Mouse (Mus musculus) lung, postnatal 4 days (tissue): ENCODE data around the gene Cabp1.

Experiments used
- DNase-seq, 2 experiments: peaks; one replicate each; pipeline ENCODE4 v3.0.0; 2021

Gene Cabp1

GRCm38 (mm10) chr5:115193669-115194625, at the start of gene Cabp1:
Gene Cabp1, minus strand, starts transcription at chr5:115194381.
- peak; percentile 57 to 63 for DNase-seq

- no peak for DNase-seq
Observed at GRCm38 (mm10) chr5:115240191-115240590, 46.0 kb upstream of the Cabp1 start.

- DNase-seq = no peak
Observed at GRCm38 (mm10) chr5:115238729-115239195, 44.6 kb upstream of the Cabp1 start.

GRCm38 (mm10) chr5:115237803-115238728, 43.9 kb upstream of the Cabp1 start:
- peak; percentile 94 to 95 for DNase-seq

- peak; percentile 86 to 92 for DNase-seq
Observed at GRCm38 (mm10) chr5:115235786-115236263, 41.6 kb upstream of the Cabp1 start, which contains the start of gene Pop5. Gene Pop5, plus strand, starts transcription at chr5:115235836.

GRCm38 (mm10) chr5:115235323-115235771, 41.2 kb upstream of the Cabp1 start:
- peak; percentile 66 to 76 for DNase-seq

GRCm38 (mm10) chr5:115234519-115234918, 40.3 kb upstream of the Cabp1 start:
- no peak for DNase-seq

- DNase-seq = no peak
Observed at GRCm38 (mm10) chr5:115233031-115233780, 39.0 kb upstream of the Cabp1 start.

GRCm38 (mm10) chr5:115232516-115232915, 38.3 kb upstream of the Cabp1 start:
- DNase-seq = no peak

- no peak for DNase-seq
Observed at GRCm38 (mm10) chr5:115231552-115232120, 37.5 kb upstream of the Cabp1 start.

GRCm38 (mm10) chr5:115230830-115231551, 36.8 kb upstream of the Cabp1 start:
- DNase-seq = no peak

GRCm38 (mm10) chr5:115222485-115222884, 28.3 kb upstream of the Cabp1 start:
- DNase-seq = no peak

- DNase-seq = no peak
Observed at GRCm38 (mm10) chr5:115220931-115221640, 26.9 kb upstream of the Cabp1 start.

GRCm38 (mm10) chr5:115217998-115218397, 23.8 kb upstream of the Cabp1 start:
- no peak for DNase-seq

- no peak for DNase-seq
Observed at GRCm38 (mm10) chr5:115215273-115216185, 21.3 kb upstream of the Cabp1 start.

GRCm38 (mm10) chr5:115214864-115215263, 20.7 kb upstream of the Cabp1 start:
- no peak for DNase-seq

GRCm38 (mm10) chr5:115212861-115213260, 18.7 kb upstream of the Cabp1 start:
- DNase-seq = no peak

- DNase-seq = no peak
Observed at GRCm38 (mm10) chr5:115212451-115212850, 18.3 kb upstream of the Cabp1 start.

GRCm38 (mm10) chr5:115210380-115210779, 16.2 kb upstream of the Cabp1 start:
- DNase-seq = peak in 1 of 2 experiments; percentile 35
